Mouse (Mus musculus): ENCODE results near the gene Cdh23. TPM values are rescaled to one million over a fixed set of nuclear protein-coding genes. Genes with fewer than 3 reads are reported as not detected.

Cdh23 gene
- polyA plus RNA-seq, 1 experiment from 2014 or later: 0.57 TPM

- Histone ChIP-seq H3K4me3 (ENCODE audit: low read length) (no peak overlapping the region), H3K27ac (ENCODE audit: low read depth, low read length) (no peak overlapping the region), H3K9ac (ENCODE audit: low read depth, low read length) (no peak overlapping the region), H3K4me2 (replicated peaks; ENCODE audit: low read depth, low read length) (no peak overlapping the region), H3K36me3 (ENCODE audit: control insufficient read depth, insufficient read depth, low read length) (no peaks in the 10 kb centered on the region), H3K27me3 (ENCODE audit: control insufficient read depth, insufficient read depth, low read length) (no peaks in the 10 kb centered on the region), H3K9me3 (ENCODE audit: control insufficient read depth, low read length) (no peaks in the 10 kb centered on the region), H3K4me1 (ENCODE audit: control insufficient read depth, insufficient read depth, low read length) (0 out of 2 replicates have a peak, but pooled peaks cover 6% of the 10 kb centered on the region)
- 43% methylated on average over 8 of the region's 8 CpGs for WGBS
- ATAC-seq (ENCODE audit: low FRiP score, low TSS enrichment): 0 out of 2 replicates have a peak, but pooled peaks have one; percentile 24
Observed at GRCm38 (mm10) chr10:60373937-60374578, 322.2 kb downstream of the Cdh23 start.

- no peak overlapping the region for H3K9ac ChIP-seq (ENCODE audit: low read depth, low read length)
- no peak overlapping the region for H3K4me3 ChIP-seq (ENCODE audit: low read length)
- 0 out of 2 replicates have a peak, but pooled peaks cover 6% of the 10 kb centered on the region for H3K4me1 ChIP-seq (ENCODE audit: control insufficient read depth, insufficient read depth, low read length)
- no peaks in the 10 kb centered on the region for H3K36me3 ChIP-seq (ENCODE audit: control insufficient read depth, insufficient read depth, low read length)
- ATAC-seq (ENCODE audit: low FRiP score, low TSS enrichment): no peak
- H3K9me3 ChIP-seq (ENCODE audit: control insufficient read depth, low read length): no peaks in the 10 kb centered on the region
- WGBS: 42% methylated on average over 6 of the region's 6 CpGs
- no peaks in the 10 kb centered on the region for H3K27me3 ChIP-seq (ENCODE audit: control insufficient read depth, insufficient read depth, low read length)
- no peak overlapping the region for H3K4me2 ChIP-seq (replicated peaks; ENCODE audit: low read depth, low read length)
- H3K27ac ChIP-seq (ENCODE audit: low read depth, low read length): no peak overlapping the region; the same call in 1 of the 2 replicates
Observed at GRCm38 (mm10) chr10:60373543-60373936, 322.8 kb downstream of the Cdh23 start.

- H3K36me3 ChIP-seq (ENCODE audit: control insufficient read depth, insufficient read depth, low read length): no peaks in the 10 kb centered on the region
- WGBS: 78% methylated on average over 5 of the region's 5 CpGs
- H3K4me3 ChIP-seq (ENCODE audit: low read length): no peak overlapping the region
- H3K9me3 ChIP-seq (ENCODE audit: control insufficient read depth, low read length): no peaks in the 10 kb centered on the region
- ATAC-seq (ENCODE audit: low FRiP score, low TSS enrichment): no peak
- H3K4me1 ChIP-seq (ENCODE audit: control insufficient read depth, insufficient read depth, low read length): 0 out of 2 replicates have a peak, but pooled peaks cover 6% of the 10 kb centered on the region
- H3K27ac ChIP-seq (ENCODE audit: low read depth, low read length): no peak overlapping the region
- H3K4me2 ChIP-seq (replicated peaks; ENCODE audit: low read depth, low read length): no peak overlapping the region
- no peaks in the 10 kb centered on the region for H3K27me3 ChIP-seq (ENCODE audit: control insufficient read depth, insufficient read depth, low read length)
- no peak overlapping the region for H3K9ac ChIP-seq (ENCODE audit: low read depth, low read length)
Observed at GRCm38 (mm10) chr10:60371596-60372386, 324.5 kb downstream of the Cdh23 start.

GRCm38 (mm10) chr10:60370601-60371061 is 325.7 kb downstream of the Cdh23 start:
- no peak overlapping the region for H3K9ac ChIP-seq (ENCODE audit: low read depth, low read length)
- no peaks in the 10 kb centered on the region for H3K27me3 ChIP-seq (ENCODE audit: control insufficient read depth, insufficient read depth, low read length)
- WGBS: 81% methylated on average over 5 of the region's 5 CpGs
- no peak overlapping the region for H3K27ac ChIP-seq (ENCODE audit: low read depth, low read length)
- H3K4me3 ChIP-seq (ENCODE audit: low read length): no peak overlapping the region
- 0 out of 2 replicates have a peak, but pooled peaks cover 6% of the 10 kb centered on the region for H3K4me1 ChIP-seq (ENCODE audit: control insufficient read depth, insufficient read depth, low read length)
- ATAC-seq (ENCODE audit: low FRiP score, low TSS enrichment): no peak
- no peak overlapping the region for H3K4me2 ChIP-seq (replicated peaks; ENCODE audit: low read depth, low read length)
- no peaks in the 10 kb centered on the region for H3K36me3 ChIP-seq (ENCODE audit: control insufficient read depth, insufficient read depth, low read length)
- H3K9me3 ChIP-seq (ENCODE audit: control insufficient read depth, low read length): no peaks in the 10 kb centered on the region

DNA sequence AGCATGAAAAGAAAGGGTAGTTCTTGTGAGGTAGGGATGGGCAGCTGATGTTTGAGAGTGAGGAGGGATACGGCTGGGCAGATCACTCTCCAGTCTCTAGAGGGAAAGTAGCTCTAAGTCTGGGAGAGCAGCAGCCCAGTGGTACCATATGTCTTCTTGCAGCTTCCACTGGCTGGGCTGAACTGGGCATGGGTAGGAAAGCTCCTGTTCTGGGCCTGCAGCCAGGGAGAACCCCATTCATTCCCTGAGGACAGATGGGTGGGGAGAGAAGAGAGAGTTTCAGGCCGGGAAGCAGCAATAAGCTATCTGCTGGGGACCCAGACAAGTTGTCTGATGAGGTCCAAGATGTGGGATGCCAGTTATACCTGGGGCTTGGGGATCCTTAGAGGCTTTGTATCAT is 326.2 kb downstream of the Cdh23 start:
- H3K9ac ChIP-seq (ENCODE audit: low read depth, low read length): no peak overlapping the region
- no peak overlapping the region for H3K4me2 ChIP-seq (replicated peaks; ENCODE audit: low read depth, low read length)
- H3K4me1 ChIP-seq (ENCODE audit: control insufficient read depth, insufficient read depth, low read length): 0 out of 2 replicates have a peak, but pooled peaks cover 6% of the 10 kb centered on the region
- WGBS: 68% methylated on average over 2 of the region's 2 CpGs
- no peak overlapping the region for H3K4me3 ChIP-seq (ENCODE audit: low read length)
- no peaks in the 10 kb centered on the region for H3K36me3 ChIP-seq (ENCODE audit: control insufficient read depth, insufficient read depth, low read length)
- no peaks in the 10 kb centered on the region for H3K27me3 ChIP-seq (ENCODE audit: control insufficient read depth, insufficient read depth, low read length)
- no peak overlapping the region for H3K27ac ChIP-seq (ENCODE audit: low read depth, low read length)
- no peaks in the 10 kb centered on the region for H3K9me3 ChIP-seq (ENCODE audit: control insufficient read depth, low read length)
- no peak for ATAC-seq (ENCODE audit: low FRiP score, low TSS enrichment)

DNA sequence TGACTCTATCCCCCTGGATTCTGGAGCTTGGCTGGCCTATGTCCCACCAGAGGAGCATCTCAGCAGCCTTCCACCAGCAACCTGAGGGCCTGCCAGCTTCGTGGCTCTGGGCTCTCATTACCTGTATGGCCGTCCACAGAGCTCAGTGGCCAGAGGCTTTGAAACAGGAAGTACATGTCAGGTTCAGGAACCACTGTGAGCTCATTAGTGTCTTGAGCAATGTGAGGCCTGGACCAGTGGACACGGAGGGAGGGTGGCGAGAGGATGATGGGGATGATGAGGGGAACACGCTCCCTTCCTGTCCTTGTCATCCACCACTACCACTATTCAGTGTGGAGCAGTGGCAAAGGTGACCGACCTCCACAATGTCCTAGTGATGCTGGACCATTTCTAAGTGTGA is 326.9 kb downstream of the Cdh23 start:
- no peak overlapping the region for H3K27ac ChIP-seq (ENCODE audit: low read depth, low read length)
- H3K9ac ChIP-seq (ENCODE audit: low read depth, low read length): no peak overlapping the region
- no peak for ATAC-seq (ENCODE audit: low FRiP score, low TSS enrichment)
- no peaks in the 10 kb centered on the region for H3K9me3 ChIP-seq (ENCODE audit: control insufficient read depth, low read length)
- H3K4me1 ChIP-seq (ENCODE audit: control insufficient read depth, insufficient read depth, low read length): 0 out of 2 replicates have a peak, but pooled peaks cover 6% of the 10 kb centered on the region
- 82% methylated on average over 6 of the region's 6 CpGs for WGBS
- H3K4me2 ChIP-seq (replicated peaks; ENCODE audit: low read depth, low read length): no peak overlapping the region
- H3K4me3 ChIP-seq (ENCODE audit: low read length): no peak overlapping the region
- no peaks in the 10 kb centered on the region for H3K36me3 ChIP-seq (ENCODE audit: control insufficient read depth, insufficient read depth, low read length)
- H3K27me3 ChIP-seq (ENCODE audit: control insufficient read depth, insufficient read depth, low read length): no peaks in the 10 kb centered on the region

DNA sequence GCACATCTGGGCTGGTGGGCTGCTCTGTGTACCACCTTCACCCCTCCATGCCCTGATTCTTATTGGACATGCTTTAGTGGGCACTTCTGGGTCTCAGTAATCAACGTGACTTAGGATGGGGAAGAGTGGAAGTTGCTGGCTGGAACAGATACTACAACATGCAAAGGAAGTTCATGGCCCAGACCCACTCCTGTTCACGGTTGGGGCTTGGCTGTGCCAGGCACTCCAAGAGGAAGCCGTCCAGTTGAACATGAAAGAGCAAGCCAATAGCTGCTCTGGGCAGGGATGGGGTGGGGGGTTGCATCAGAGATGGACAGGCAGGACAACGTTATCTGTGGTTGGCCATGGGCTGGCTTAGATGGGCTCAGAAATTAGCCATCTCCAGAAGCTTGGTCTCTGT is 328.4 kb downstream of the Cdh23 start:
- no peak overlapping the region for H3K27ac ChIP-seq (ENCODE audit: low read depth, low read length)
- WGBS: 73% methylated on average over 4 of the region's 4 CpGs
- no peak overlapping the region for H3K4me3 ChIP-seq (ENCODE audit: low read length)
- no peaks in the 10 kb centered on the region for H3K4me1 ChIP-seq (ENCODE audit: control insufficient read depth, insufficient read depth, low read length)
- no peak overlapping the region for H3K4me2 ChIP-seq (replicated peaks; ENCODE audit: low read depth, low read length)
- no peak overlapping the region for H3K9ac ChIP-seq (ENCODE audit: low read depth, low read length)
- H3K9me3 ChIP-seq (ENCODE audit: control insufficient read depth, low read length): no peaks in the 10 kb centered on the region
- H3K36me3 ChIP-seq (ENCODE audit: control insufficient read depth, insufficient read depth, low read length): no peaks in the 10 kb centered on the region
- ATAC-seq (ENCODE audit: low FRiP score, low TSS enrichment): no peak
- no peaks in the 10 kb centered on the region for H3K27me3 ChIP-seq (ENCODE audit: control insufficient read depth, insufficient read depth, low read length)

DNA sequence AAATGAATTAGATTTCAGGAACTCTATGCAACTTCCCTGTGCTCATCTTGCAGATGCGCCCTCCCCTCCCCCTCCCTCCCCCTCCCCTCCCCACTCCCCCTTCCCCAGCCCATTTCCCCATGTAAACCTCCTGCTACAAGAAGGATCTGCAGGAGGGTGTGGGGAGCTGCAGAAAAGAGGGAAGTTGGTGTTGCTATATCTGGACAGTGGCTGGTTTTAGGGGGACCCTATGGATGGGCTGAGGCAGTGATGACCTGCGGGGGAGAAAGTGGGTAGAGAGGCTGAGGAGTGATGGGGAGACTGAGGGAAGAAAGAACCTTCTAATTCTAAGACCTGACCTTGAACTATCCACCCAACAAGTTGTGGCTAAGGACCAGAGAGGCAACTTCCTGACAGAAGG is 329.1 kb downstream of the Cdh23 start:
- Histone ChIP-seq H3K4me1 (ENCODE audit: control insufficient read depth, insufficient read depth, low read length) (no peaks in the 10 kb centered on the region; the same call in 1 of the 2 replicates), H3K36me3 (ENCODE audit: control insufficient read depth, insufficient read depth, low read length) (no peaks in the 10 kb centered on the region), H3K27me3 (ENCODE audit: control insufficient read depth, insufficient read depth, low read length) (no peaks in the 10 kb centered on the region), H3K27ac (ENCODE audit: low read depth, low read length) (no peak overlapping the region), H3K9ac (ENCODE audit: low read depth, low read length) (no peak overlapping the region), H3K9me3 (ENCODE audit: control insufficient read depth, low read length) (no peaks in the 10 kb centered on the region), H3K4me2 (replicated peaks; ENCODE audit: low read depth, low read length) (no peak overlapping the region), H3K4me3 (ENCODE audit: low read length) (no peak overlapping the region)
- 86% methylated on average over 2 of the region's 2 CpGs for WGBS
- no peak for ATAC-seq (ENCODE audit: low FRiP score, low TSS enrichment)

GRCm38 (mm10) chr10:60363426-60363825 is 332.9 kb downstream of the Cdh23 start:
- no peak overlapping the region for H3K4me3 ChIP-seq (ENCODE audit: low read length)
- H3K27ac ChIP-seq (ENCODE audit: low read depth, low read length): no peak overlapping the region
- H3K36me3 ChIP-seq (ENCODE audit: control insufficient read depth, insufficient read depth, low read length): no peaks in the 10 kb centered on the region
- H3K9ac ChIP-seq (ENCODE audit: low read depth, low read length): no peak overlapping the region
- no peaks in the 10 kb centered on the region for H3K27me3 ChIP-seq (ENCODE audit: control insufficient read depth, insufficient read depth, low read length)
- H3K9me3 ChIP-seq (ENCODE audit: control insufficient read depth, low read length): no peaks in the 10 kb centered on the region
- WGBS: 68% methylated on average over 6 of the region's 6 CpGs
- ATAC-seq (ENCODE audit: low FRiP score, low TSS enrichment): no peak
- H3K4me1 ChIP-seq (ENCODE audit: control insufficient read depth, insufficient read depth, low read length): no peaks in the 10 kb centered on the region; the same call in 1 of the 2 replicates
- no peak overlapping the region for H3K4me2 ChIP-seq (replicated peaks; ENCODE audit: low read depth, low read length)
